Mouse (Mus musculus): ENCODE data around the gene Hist2h2aa2. TPM values are rescaled to one million over a fixed set of nuclear protein-coding genes. Genes with fewer than 3 reads are reported as not detected.
A peak's percentile ranks its signal among the peaks of the same experiment; 100 is the strongest.
"Not testable (repeated sequence)": the region's sequence is repeated elsewhere in the genome, so short reads cannot be mapped to it uniquely, and the experiment has no call there.

Gene Hist2h2aa2
- total RNA-seq, 4 experiments from 2014 or later, result 141 to 187 (median 153) TPM

DNA sequence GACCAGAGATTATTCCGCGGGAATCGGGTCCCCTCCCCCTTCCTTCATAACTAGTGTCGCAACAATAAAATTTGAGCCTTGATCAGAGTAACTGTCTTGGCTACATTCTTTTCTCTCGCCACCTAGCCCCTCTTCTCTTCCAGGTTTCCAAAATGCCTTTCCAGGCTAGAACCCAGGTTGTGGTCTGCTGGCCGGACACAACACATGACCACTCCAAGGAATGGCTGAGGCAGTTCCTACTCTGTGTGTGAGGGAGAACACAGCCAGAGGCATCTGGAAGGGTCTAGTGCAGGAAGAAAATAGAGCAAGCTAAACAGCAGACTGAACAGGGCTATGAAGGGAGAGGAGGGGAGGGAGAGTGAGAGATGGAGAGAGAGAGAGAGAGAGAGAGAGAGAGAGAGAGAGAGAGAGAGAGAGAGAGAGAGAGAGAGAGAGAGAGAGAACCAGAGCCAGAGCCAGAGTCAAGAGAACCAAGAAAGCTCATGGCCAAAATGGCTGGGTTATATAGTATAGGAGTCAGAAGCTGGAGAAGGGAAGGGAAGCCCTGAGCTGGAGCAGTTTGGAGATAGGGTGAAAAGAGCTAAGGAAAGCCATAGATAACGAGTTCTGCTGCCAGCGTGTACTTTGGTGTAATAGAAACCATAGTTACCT, 41.4 kb downstream of the Hist2h2aa2 start:
- not testable (repeated sequence) for DNase-seq (ENCODE audit: low spot score in 2 of 2)

DNA sequence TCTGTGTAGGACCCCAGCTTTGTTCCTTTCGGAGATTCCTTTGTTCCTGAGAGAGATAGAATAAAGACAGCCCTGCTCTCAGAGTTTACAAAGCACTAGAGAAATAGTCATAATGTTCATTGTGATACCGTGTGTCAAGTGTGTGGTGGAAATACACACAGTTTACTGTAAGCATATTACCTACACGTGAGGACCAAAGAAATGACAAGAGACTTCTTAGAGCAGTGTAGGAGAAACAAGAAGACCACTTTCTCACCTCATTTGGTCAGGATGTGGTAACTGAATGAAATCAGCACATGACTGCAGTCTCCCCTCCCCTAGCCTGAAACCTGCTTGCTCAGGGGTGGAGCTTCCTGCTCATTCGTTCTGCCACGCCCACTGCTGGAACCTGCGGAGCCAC, 41.9 kb downstream of the Hist2h2aa2 start:
- no peak for DNase-seq (ENCODE audit: low spot score in 2 of 2)

DNA sequence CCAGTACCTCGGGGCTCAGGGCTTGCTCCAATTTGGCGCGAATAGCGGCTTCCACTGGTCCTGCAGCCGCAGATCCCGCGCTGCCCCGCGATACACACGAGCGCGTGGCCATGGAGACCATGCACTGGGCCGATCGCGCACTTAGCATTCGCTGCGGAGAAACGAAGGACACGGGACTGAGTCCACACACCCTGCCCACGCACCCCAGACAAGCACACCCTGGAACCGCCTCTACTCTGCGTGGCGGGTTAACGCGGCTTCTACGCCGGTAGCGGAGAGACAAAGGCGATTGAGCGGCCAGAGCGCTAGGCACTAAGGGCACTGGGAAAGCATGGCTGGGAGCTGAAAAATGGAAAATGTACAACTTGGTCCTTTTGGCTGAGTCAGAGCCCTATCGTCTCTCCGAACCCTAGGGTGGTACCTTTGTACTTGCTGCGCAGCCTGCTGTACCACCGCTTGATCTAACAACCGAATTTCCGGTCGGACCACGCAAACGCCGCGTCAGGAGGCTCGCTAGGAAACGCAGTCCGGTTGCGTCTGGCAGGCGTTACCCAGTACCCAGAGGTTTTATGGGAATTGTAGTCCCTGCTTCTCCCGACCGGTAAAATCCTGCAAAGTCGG, 42.8 kb downstream of the Hist2h2aa2 start:
- DNase-seq (ENCODE audit: low spot score in 2 of 2), result peak; percentile 70 to 80

DNA sequence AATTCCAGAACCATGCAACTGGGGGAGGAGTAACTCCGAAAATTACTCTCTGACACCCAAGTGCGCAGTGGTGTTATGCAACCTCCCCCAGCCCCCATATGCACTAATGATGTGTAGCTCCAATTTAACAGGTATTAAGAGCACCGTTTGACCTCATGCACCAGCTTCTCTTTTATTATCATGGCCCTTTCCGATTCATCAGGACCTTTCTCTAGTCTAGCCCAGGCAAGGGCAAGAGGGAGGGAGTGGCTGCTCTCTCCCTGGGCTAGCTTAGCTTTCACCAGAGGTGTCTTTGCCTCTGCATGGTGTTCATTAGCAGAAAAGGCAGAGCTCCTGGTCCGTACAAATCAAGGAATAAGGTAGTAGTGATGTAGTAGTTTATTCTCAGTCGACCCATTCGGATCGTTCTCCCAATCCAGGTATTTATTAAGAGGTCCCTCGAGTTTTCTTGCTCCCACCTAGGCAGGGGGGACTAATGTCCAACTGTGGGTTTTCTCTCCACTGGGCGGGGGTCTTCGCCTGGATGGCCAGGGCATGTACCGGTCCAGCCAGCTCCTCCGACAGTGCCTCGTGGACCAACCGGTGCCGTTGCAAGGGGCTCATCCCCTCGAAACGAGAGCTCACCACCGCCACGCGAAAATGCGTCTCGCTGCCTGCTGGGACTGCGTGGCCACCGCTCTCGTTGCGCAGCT, 43.5 kb downstream of the Hist2h2aa2 start:
- no peak for DNase-seq (ENCODE audit: low spot score in 2 of 2)

DNA sequence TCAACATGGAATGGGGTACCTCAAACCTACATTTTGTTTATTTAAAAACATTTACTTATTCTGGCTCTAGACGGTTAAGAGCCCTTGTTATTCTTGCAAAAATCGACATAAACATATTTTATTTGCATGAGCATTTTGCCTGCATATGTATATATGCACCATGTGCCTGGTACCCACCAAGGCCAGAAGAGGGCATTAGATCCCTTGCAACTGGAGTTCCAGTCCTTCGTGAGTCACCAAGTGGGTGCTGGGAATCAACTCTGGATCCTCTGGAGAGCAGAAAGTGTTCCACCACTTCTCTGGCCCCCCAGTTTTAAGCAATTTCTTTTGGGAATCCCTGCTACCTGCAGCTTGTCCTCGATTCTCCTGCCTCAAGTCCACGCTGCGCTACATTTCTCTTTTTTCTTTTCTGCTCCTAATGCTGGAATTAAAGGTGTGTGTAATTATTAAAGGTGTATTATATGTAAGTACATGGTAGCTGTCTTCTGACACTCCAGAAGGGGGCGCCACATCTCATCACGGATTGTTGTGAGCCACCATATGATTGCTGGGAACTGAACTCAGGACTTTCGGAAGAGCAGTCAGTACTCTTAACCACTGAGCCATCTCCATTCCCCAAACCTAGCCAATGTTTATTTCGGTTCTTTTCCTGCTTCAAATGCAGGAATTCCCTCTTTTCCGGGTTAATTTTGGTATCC, 44.3 kb downstream of the Hist2h2aa2 start:
- DNase-seq (ENCODE audit: low spot score in 2 of 2), result no peak

DNA sequence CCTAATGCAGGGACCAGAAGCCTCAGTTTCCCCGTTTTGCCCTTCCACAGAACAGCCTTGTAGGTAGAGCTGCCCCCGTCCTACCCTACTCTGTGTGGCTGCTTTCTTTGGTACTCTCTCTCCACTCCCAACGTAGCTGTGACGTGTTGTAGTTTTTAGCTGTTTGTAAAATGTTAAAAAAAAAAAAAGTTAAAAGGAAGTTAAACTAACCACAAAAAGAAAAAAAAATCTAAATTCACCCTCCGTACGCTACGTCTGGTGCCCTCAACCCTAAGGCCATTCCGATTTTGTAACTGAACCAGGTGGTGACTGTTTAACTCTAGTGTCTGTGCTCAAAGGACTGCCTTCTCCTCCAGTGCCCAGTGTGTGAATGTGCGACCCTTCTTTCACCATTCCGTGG, 45.1 kb downstream of the Hist2h2aa2 start:
- no peak for DNase-seq (ENCODE audit: low spot score in 2 of 2)

DNA sequence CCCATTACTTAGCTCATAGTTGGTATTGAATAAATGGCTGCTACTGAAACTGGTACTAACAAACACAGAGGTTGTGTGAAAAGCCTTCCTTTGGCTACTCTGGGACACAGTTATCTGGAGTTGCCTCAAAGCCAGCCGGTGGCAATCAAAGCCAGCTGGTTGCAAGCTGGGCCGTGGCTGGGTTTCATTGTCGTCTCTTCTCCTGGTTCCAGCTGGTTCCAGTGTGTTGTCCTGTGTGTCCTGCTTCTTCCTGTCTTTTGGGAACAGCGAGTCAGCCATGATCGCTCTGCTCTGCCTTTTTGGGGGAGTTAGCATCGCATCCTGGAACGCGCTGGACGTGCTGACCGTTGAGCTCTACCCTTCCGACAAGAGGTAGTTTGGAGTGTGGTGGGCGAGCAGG, 47.1 kb downstream of the Hist2h2aa2 start:
- DNase-seq (ENCODE audit: low spot score in 2 of 2), result no peak

Small RNAs within 50 kb of the gene (microRNA-seq; reads per million reads assigned to microRNA genes)
- gene Gm44492 (not detected), gene Gm47311 (not detected), gene Gm47313 (not detected)

Other genes with a start within 250 kb of the Hist2h2aa2 start
- 10 to 100 TPM; 11.3 to 16.5 (median 12.9) TPM for gene Plekho1, start 244.3 kb downstream of the Hist2h2aa2 start, total RNA-seq (2022)
- gene Vps45, start 181.8 kb downstream of the Hist2h2aa2 start, total RNA-seq (2022), result 10 to 100 TPM; 11.3 to 16.8 (median 16.2) TPM
- gene Otud7b, start 135.7 kb downstream of the Hist2h2aa2 start, total RNA-seq (2022), result 10 to 100 TPM; 61.8 to 77.4 (median 75.8) TPM
- 1 to 10 TPM in 3 of 4 experiments, under 1 TPM in 1; 0.68 to 2.1 (median 1.3) TPM for gene Mtmr11, start 78.3 kb downstream of the Hist2h2aa2 start, total RNA-seq (2022)
- 10 to 100 TPM in 3 of 4 experiments, 1 to 10 TPM in 1; 9.9 to 12.9 (median 11.6) TPM for gene Sf3b4, start 67.9 kb downstream of the Hist2h2aa2 start, total RNA-seq (2022)
- under 1 TPM; 0.16 to 0.34 (median 0.23) TPM for gene Sv2a, start 59.1 kb downstream of the Hist2h2aa2 start, total RNA-seq (2022)
- gene Bola1, start 20.6 kb downstream of the Hist2h2aa2 start, total RNA-seq (2022), result 10 to 100 TPM; 21.8 to 30.6 (median 25.6) TPM
- 1 to 10 TPM in 2 of 4 experiments, under 1 TPM in 1, not detected in 1; 0.65 to 2.3 (median 1.3) TPM for gene Hist2h2ab, start 20.4 kb downstream of the Hist2h2aa2 start, total RNA-seq (2022)
- 10 to 100 TPM in 2 of 4 experiments, 1 to 10 TPM in 2; 4.4 to 13.7 (median 9.9) TPM for gene Hist2h2ac, start 19.4 kb downstream of the Hist2h2aa2 start, total RNA-seq (2022)
- gene Hist2h2be, start 19.2 kb downstream of the Hist2h2aa2 start, total RNA-seq (2022), result 1 to 10 TPM; 4.3 to 5.9 (median 5.2) TPM
- 1 to 10 TPM; 2.6 to 7.1 (median 4.9) TPM for gene Hist2h3c2, start 1.1 kb downstream of the Hist2h2aa2 start, total RNA-seq (2022)
- 1 to 10 TPM in 3 of 4 experiments, not detected in 1; 2.7 to 5.0 (median 4.8) TPM for gene Hist2h2aa1, start 5.2 kb upstream of the Hist2h2aa2 start, total RNA-seq (2022)
- gene Hist2h3c1, start 6.4 kb upstream of the Hist2h2aa2 start, total RNA-seq (2022), result not detected
- gene Hist2h4, start 23.0 kb upstream of the Hist2h2aa2 start, total RNA-seq (2022), result 1 to 10 TPM; 5.6 to 8.2 (median 6.8) TPM
- 10 to 100 TPM; 19.4 to 22.9 (median 20.8) TPM for gene Hist2h3b, start 28.4 kb upstream of the Hist2h2aa2 start, total RNA-seq (2022)
- 10 to 100 TPM; 18.8 to 38.2 (median 24.3) TPM for gene Hist2h2bb, start 29.5 kb upstream of the Hist2h2aa2 start, total RNA-seq (2022)
- under 1 TPM in 1 of 4 experiments, not detected in 3; 0.70 TPM for gene Fcgr1, start 53.7 kb upstream of the Hist2h2aa2 start, total RNA-seq (2022)
- not detected for gene BC107364, start 212.0 kb upstream of the Hist2h2aa2 start, total RNA-seq (2022)